Mouse (Mus musculus): ENCODE measurements around the gene Tlk1.

DNA sequence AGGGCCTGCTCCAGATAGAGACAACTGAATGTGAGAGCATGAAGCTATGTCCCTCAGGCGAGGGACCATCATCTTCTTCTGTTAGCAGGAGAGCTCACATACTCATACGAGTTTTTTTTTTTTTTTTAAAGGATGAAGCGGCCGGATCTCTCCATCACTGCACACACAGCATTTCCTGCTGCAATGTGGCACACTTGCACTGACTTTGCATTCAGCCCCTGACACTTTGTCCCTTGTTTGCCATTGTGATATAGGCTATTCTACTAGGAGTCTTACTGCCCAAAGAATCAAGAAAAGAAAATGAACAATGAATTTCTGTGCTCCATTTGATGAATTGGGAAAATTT, 10.8 kb upstream of the Tlk1 start:
- TF ChIP-seq CTCF (conservative IDR thresholded peaks at IDR 0.05 in 1 of 2, IDR thresholded peaks at IDR 0.05 in 1 of 2; ENCODE audit: low read depth in 2 of 2, low read length in 2 of 2) (no peak), BHLHE40 (IDR thresholded peaks at IDR 0.05; ENCODE audit: low read depth, low read length) (peak; percentile 55), MAFK (IDR thresholded peaks at IDR 0.05; ENCODE audit: insufficient replicate concordance, low read length) (no peak), USF1 (IDR thresholded peaks at IDR 0.05; ENCODE audit: low read depth, low read length) (no peak), POLR2A (IDR thresholded peaks at IDR 0.05; ENCODE audit: low read depth, low read length) (0 out of 2 replicates have a peak, but pooled peaks have one; percentile 29), JUND (conservative IDR thresholded peaks at IDR 0.05; ENCODE audit: low read depth, low read length) (no peak), CHD2 (IDR thresholded peaks at IDR 0.05; ENCODE audit: low read length) (no peak), HCFC1 (IDR thresholded peaks at IDR 0.05; ENCODE audit: low read depth, low read length) (peak; percentile 34; the same call in 1 of the 2 replicates)

All from CH12.LX (cell line).